Mouse (Mus musculus): Measurements from ENCODE around the gene Etnk2. TPM values are rescaled to one million over a fixed set of nuclear protein-coding genes. Genes with fewer than 3 reads are reported as not detected.
A peak's percentile ranks its signal among the peaks of the same experiment; 100 is the strongest.

Etnk2 gene
- polyA plus RNA-seq, 1 experiment from 2014 or later = 4.4 TPM

- TF ChIP-seq CTCF (IDR thresholded peaks at IDR 0.05; ENCODE audit: low read depth) = no peak
- H3K4me1 ChIP-seq (replicated peaks; ENCODE audit: insufficient read depth, low read length) = peaks cover 11% of the 10 kb centered on the region; the same call in 1 of the 2 replicates
- H3K9ac ChIP-seq (ENCODE audit: low read depth, low read length) = peak overlapping the region; percentile 54; the same call in 1 of the 2 replicates
- H3K9me3 ChIP-seq (replicated peaks; ENCODE audit: low read length) = no peaks in the 10 kb centered on the region
- peak overlapping the region; percentile 87 for H3K27ac ChIP-seq
- ATAC-seq (replicated peaks; ENCODE audit: low FRiP score, low read depth) (no peak), DNase-seq (ENCODE audit: low spot score) (no peak)
- H3K27me3 ChIP-seq (ENCODE audit: insufficient read depth, low read length) = no peaks in the 10 kb centered on the region
- peaks cover 11% of the 10 kb centered on the region for H3K36me3 ChIP-seq (ENCODE audit: insufficient read depth, low read length)
- no peak overlapping the region for H3K4me3 ChIP-seq (replicated peaks; ENCODE audit: low read depth, low read length)
- peak overlapping the region; percentile 35 for H3K4me2 ChIP-seq (ENCODE audit: low read length)
- WGBS = 72% methylated on average over 5 of the region's 5 CpGs
Observed at GRCm38 (mm10) chr1:133397094-133397482, 33.7 kb downstream of the Etnk2 start.

- H3K9ac ChIP-seq (ENCODE audit: low read depth, low read length) = peak overlapping the region; percentile 54
- peaks cover 6% of the 10 kb centered on the region for H3K36me3 ChIP-seq (ENCODE audit: insufficient read depth, low read length)
- ATAC-seq (replicated peaks; ENCODE audit: low FRiP score, low read depth) = peak; percentile 44
- peaks cover 11% of the 10 kb centered on the region; the same call in 1 of the 2 replicates for H3K4me1 ChIP-seq (replicated peaks; ENCODE audit: insufficient read depth, low read length)
- 7% methylated on average over 17 of the region's 17 CpGs for WGBS
- DNase-seq (ENCODE audit: low spot score) = peak; percentile 86
- no peak for TF ChIP-seq CTCF (IDR thresholded peaks at IDR 0.05; ENCODE audit: low read depth)
- peak overlapping the region; percentile 87 for H3K27ac ChIP-seq
- no peaks in the 10 kb centered on the region for H3K9me3 ChIP-seq (replicated peaks; ENCODE audit: low read length)
- H3K4me3 ChIP-seq (replicated peaks; ENCODE audit: low read depth, low read length) = no peak overlapping the region
- no peaks in the 10 kb centered on the region for H3K27me3 ChIP-seq (ENCODE audit: insufficient read depth, low read length)
- peak overlapping the region; percentile 35 for H3K4me2 ChIP-seq (ENCODE audit: low read length)
Observed at GRCm38 (mm10) chr1:133397483-133398237, 34.3 kb downstream of the Etnk2 start.

- H3K9ac ChIP-seq (ENCODE audit: low read depth, low read length) = no peak overlapping the region
- DNase-seq (ENCODE audit: low spot score) (no peak), ATAC-seq (replicated peaks; ENCODE audit: low FRiP score, low read depth) (no peak)
- peak overlapping the region; percentile 31 for H3K27ac ChIP-seq
- H3K4me3 ChIP-seq (replicated peaks; ENCODE audit: low read depth, low read length) = no peak overlapping the region
- no peaks in the 10 kb centered on the region for H3K9me3 ChIP-seq (replicated peaks; ENCODE audit: low read length)
- H3K36me3 ChIP-seq (ENCODE audit: insufficient read depth, low read length) = no peaks in the 10 kb centered on the region
- H3K27me3 ChIP-seq (ENCODE audit: insufficient read depth, low read length) = no peaks in the 10 kb centered on the region
- H3K4me1 ChIP-seq (replicated peaks; ENCODE audit: insufficient read depth, low read length) = peaks cover 11% of the 10 kb centered on the region; the same call in 1 of the 2 replicates
- H3K4me2 ChIP-seq (ENCODE audit: low read length) = no peak overlapping the region
- WGBS = 59% methylated on average over 13 of the region's 13 CpGs
- no peak for TF ChIP-seq CTCF (IDR thresholded peaks at IDR 0.05; ENCODE audit: low read depth)
Observed at GRCm38 (mm10) chr1:133400014-133400725, 36.8 kb downstream of the Etnk2 start.

DNA sequence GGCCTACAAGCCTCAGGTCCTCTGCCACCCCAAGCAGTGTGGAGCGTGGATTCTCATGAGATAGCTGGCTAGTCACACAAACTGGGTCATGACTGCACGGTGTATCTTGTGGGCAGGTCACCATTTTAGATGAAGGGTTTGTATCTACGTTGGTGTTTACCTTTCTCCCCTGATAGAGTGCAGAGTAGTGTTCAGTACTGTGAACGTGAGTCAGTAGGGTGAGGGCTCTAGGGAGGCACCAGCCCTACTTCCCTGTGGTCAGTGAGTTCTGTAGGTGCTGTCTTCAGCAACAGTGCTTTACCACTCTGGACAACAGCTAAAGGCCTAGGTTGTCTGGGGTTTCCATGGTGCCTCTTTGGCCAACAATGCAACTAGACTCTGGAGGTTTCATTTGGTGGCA is 40.6 kb downstream of the Etnk2 start:
- no peak overlapping the region for H3K27ac ChIP-seq
- WGBS = 89% methylated on average over 4 of the region's 4 CpGs
- H3K4me3 ChIP-seq (replicated peaks; ENCODE audit: low read depth, low read length) = no peak overlapping the region
- H3K4me2 ChIP-seq (ENCODE audit: low read length) = no peak overlapping the region
- peaks cover 12% of the 10 kb centered on the region for H3K4me1 ChIP-seq (replicated peaks; ENCODE audit: insufficient read depth, low read length)
- no peak overlapping the region for H3K9ac ChIP-seq (ENCODE audit: low read depth, low read length)
- no peaks in the 10 kb centered on the region for H3K36me3 ChIP-seq (ENCODE audit: insufficient read depth, low read length)
- TF ChIP-seq CTCF (IDR thresholded peaks at IDR 0.05; ENCODE audit: low read depth) = no peak
- no peak for ATAC-seq (replicated peaks; ENCODE audit: low FRiP score, low read depth)
- H3K9me3 ChIP-seq (replicated peaks; ENCODE audit: low read length) = no peaks in the 10 kb centered on the region
- no peaks in the 10 kb centered on the region for H3K27me3 ChIP-seq (ENCODE audit: insufficient read depth, low read length)
- no peak for DNase-seq (ENCODE audit: low spot score)

- ATAC-seq (replicated peaks; ENCODE audit: low FRiP score, low read depth) (no peak), DNase-seq (ENCODE audit: low spot score) (no peak)
- Histone ChIP-seq H3K27ac (0 out of 2 replicates have a peak overlapping the region, but pooled peaks have one; percentile 44), H3K9me3 (replicated peaks; ENCODE audit: low read length) (no peaks in the 10 kb centered on the region), H3K36me3 (ENCODE audit: insufficient read depth, low read length) (no peaks in the 10 kb centered on the region), H3K4me3 (replicated peaks; ENCODE audit: low read depth, low read length) (no peak overlapping the region), H3K9ac (ENCODE audit: low read depth, low read length) (no peak overlapping the region), H3K4me1 (replicated peaks; ENCODE audit: insufficient read depth, low read length) (peaks cover 28% of the 10 kb centered on the region), H3K4me2 (ENCODE audit: low read length) (no peak overlapping the region), H3K27me3 (ENCODE audit: insufficient read depth, low read length) (no peaks in the 10 kb centered on the region)
- no peak for TF ChIP-seq CTCF (IDR thresholded peaks at IDR 0.05; ENCODE audit: low read depth)
- WGBS = 88% methylated on average over 7 of the region's 7 CpGs
Observed at GRCm38 (mm10) chr1:133406614-133407013, 43.2 kb downstream of the Etnk2 start.

DNA sequence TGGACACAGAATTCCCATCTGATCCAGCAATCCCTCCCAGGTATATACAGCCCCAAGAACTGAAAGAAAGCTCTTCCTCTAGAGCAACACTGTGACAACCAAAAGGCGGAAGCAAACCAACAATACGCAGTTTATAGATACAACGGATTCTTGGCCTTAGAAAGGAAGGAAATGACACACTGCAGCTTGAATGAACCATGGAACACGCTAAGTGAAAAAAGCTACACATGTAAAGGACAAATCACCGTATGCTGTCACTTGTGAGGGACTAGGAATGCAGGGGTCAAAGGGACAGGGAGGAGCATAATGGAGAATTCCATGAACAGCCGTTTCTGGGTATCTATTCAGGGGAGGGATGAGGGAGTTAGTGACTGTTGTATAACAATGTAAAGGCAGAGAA is 44.1 kb downstream of the Etnk2 start:
- Histone ChIP-seq H3K9me3 (replicated peaks; ENCODE audit: low read length) (no peaks in the 10 kb centered on the region), H3K4me3 (replicated peaks; ENCODE audit: low read depth, low read length) (no peak overlapping the region), H3K27me3 (ENCODE audit: insufficient read depth, low read length) (no peaks in the 10 kb centered on the region), H3K36me3 (ENCODE audit: insufficient read depth, low read length) (no peaks in the 10 kb centered on the region), H3K27ac (peak overlapping the region; percentile 44; the same call in 1 of the 2 replicates), H3K4me2 (ENCODE audit: low read length) (no peak overlapping the region), H3K9ac (ENCODE audit: low read depth, low read length) (no peak overlapping the region), H3K4me1 (replicated peaks; ENCODE audit: insufficient read depth, low read length) (peaks cover 33% of the 10 kb centered on the region)
- WGBS = 49% methylated on average over 6 of the region's 6 CpGs
- no peak for TF ChIP-seq CTCF (IDR thresholded peaks at IDR 0.05; ENCODE audit: low read depth)
- DNase-seq (ENCODE audit: low spot score) (peak; percentile 79), ATAC-seq (replicated peaks; ENCODE audit: low FRiP score, low read depth) (no peak)

Data from kidney, postnatal 0 days (tissue).